Comparison of ENCODE assay signal across 7 mouse cellular contexts in genomic region chr5:57718876-57719593, GRCm38 (mm10). TPM values are rescaled to one million over a fixed set of nuclear protein-coding genes. Genes with fewer than 3 reads are reported as not detected.
DNase-seq lines count a peak whose midpoint lies in the region; ATAC-seq lines count a peak whose summit lies in the region.

No protein-coding gene starts in this region.

- no peaks in the 10 kb centered on the region for H3K9me3 ChIP-seq in hindbrain, embryonic 11.5 days (ENCODE audit: control insufficient read depth, low read length)
- H3K9me3 ChIP-seq in midbrain, embryonic 11.5 days (ENCODE audit: control insufficient read depth, low read length): no peaks in the 10 kb centered on the region
- no peaks in the 10 kb centered on the region for H3K9me3 ChIP-seq in stomach, embryonic 15.5 days

- intact Hi-C loops in left cerebral cortex, postnatal 10 days (cut with DNase I): loop anchor here (5.0 kb wide), 1 partner anchor 1018 kb away; no protein-coding TSS in a partner anchor

- WGBS in hindbrain, embryonic 11.5 days: under 1% methylated on average over 50 of the region's 54 CpGs
- under 1% methylated on average over 50 of the region's 54 CpGs for WGBS in midbrain, embryonic 11.5 days
- 1% methylated on average over 51 of the region's 54 CpGs for WGBS in stomach, embryonic 15.5 days

- H3K9ac ChIP-seq in hindbrain, embryonic 11.5 days (ENCODE audit: low read depth, low read length): peak overlapping the region; percentile 72
- H3K9ac ChIP-seq in midbrain, embryonic 11.5 days (ENCODE audit: low read length): peak overlapping the region; percentile 74
- peak overlapping the region; percentile 52 for H3K9ac ChIP-seq in stomach, embryonic 15.5 days

- H3K4me2 ChIP-seq in hindbrain, embryonic 11.5 days (replicated peaks; ENCODE audit: low read depth, low read length): peak overlapping the region; percentile 98
- H3K4me2 ChIP-seq in midbrain, embryonic 11.5 days: peak overlapping the region; percentile 75
- peak overlapping the region; percentile 93 for H3K4me2 ChIP-seq in stomach, embryonic 15.5 days

- DNase-seq in Muller cell, postnatal 12 days (ENCODE audit: inconsistent ontology term): peak; percentile 79
- DNase-seq in brain, embryonic 18.5 days (ENCODE audit: low read depth, low spot score): peak; percentile 39
- peak; percentile 25 for DNase-seq in forelimb bud, embryonic 11.5 days (ENCODE audit: low read depth, low spot score)
- peak; percentile 61 for DNase-seq in hindbrain, embryonic 11.5 days (ENCODE audit: low spot score)
- peak; percentile 63 to 81 for DNase-seq in left cerebral cortex, postnatal 10 days (ENCODE audit: extremely low spot score in 1 of 2, low spot score in 2 of 2)
- peak; percentile 94 for DNase-seq in midbrain, embryonic 11.5 days (ENCODE audit: low spot score, missing footprints)

- no peaks in the 10 kb centered on the region for H3K4me1 ChIP-seq in hindbrain, embryonic 11.5 days (replicated peaks; ENCODE audit: control insufficient read depth, insufficient read depth, low read length)
- H3K4me1 ChIP-seq in midbrain, embryonic 11.5 days (ENCODE audit: control insufficient read depth, insufficient read depth, low read length): peaks cover 3% of the 10 kb centered on the region; the same call in 1 of the 2 replicates
- 0 out of 2 replicates have a peak, but pooled peaks cover 7% of the 10 kb centered on the region for H3K4me1 ChIP-seq in stomach, embryonic 15.5 days

- H3K27ac ChIP-seq in hindbrain, embryonic 11.5 days (ENCODE audit: low read depth, low read length): no peak overlapping the region
- no peak overlapping the region for H3K27ac ChIP-seq in midbrain, embryonic 11.5 days (ENCODE audit: low read depth, low read length)
- H3K27ac ChIP-seq in stomach, embryonic 15.5 days: peak overlapping the region; percentile 95

- peaks cover 23% of the 10 kb centered on the region for H3K27me3 ChIP-seq in hindbrain, embryonic 11.5 days (ENCODE audit: control insufficient read depth, insufficient read depth, low read length)
- peaks cover 18% of the 10 kb centered on the region for H3K27me3 ChIP-seq in midbrain, embryonic 11.5 days (ENCODE audit: control insufficient read depth, insufficient read depth, low read length)
- H3K27me3 ChIP-seq in stomach, embryonic 15.5 days (replicated peaks): no peaks in the 10 kb centered on the region

- peak overlapping the region; percentile 54 for H3K4me3 ChIP-seq in hindbrain, embryonic 11.5 days (ENCODE audit: low read depth, low read length)
- H3K4me3 ChIP-seq in midbrain, embryonic 11.5 days (ENCODE audit: low read depth, low read length): peak overlapping the region; percentile 63
- H3K4me3 ChIP-seq in stomach, embryonic 15.5 days (replicated peaks): peak overlapping the region; percentile 70

- no peak for ATAC-seq in hindbrain, embryonic 11.5 days (ENCODE audit: low FRiP score)
- no peak for ATAC-seq in midbrain, embryonic 11.5 days (ENCODE audit: low FRiP score)
- ATAC-seq in stomach, embryonic 15.5 days (ENCODE audit: insufficient read depth, low FRiP score, low read depth): no peak

- H3K36me3 ChIP-seq in hindbrain, embryonic 11.5 days (ENCODE audit: control insufficient read depth, insufficient read depth, low read length): no peaks in the 10 kb centered on the region
- H3K36me3 ChIP-seq in midbrain, embryonic 11.5 days (ENCODE audit: control insufficient read depth, insufficient read depth, low read length): no peaks in the 10 kb centered on the region
- no peaks in the 10 kb centered on the region for H3K36me3 ChIP-seq in stomach, embryonic 15.5 days

RNA-seq across cellular contexts. Expression of gene Pcdh7, which starts 1.3 kb away (rescaled TPM):
- 5.3 and 7.1 TPM in 2 replicates for polyA plus RNA-seq in hindbrain, embryonic 11.5 days (2014; fragmentation: Nextera tagmentation; extraction: Ambion mirVana)
- total RNA-seq in left cerebral cortex, postnatal 10 days (2021): 100 to 1,000 TPM; 129 to 140 TPM
- 6.2 and 6.8 TPM in 2 replicates for polyA plus RNA-seq in midbrain, embryonic 11.5 days (2014; fragmentation: Nextera tagmentation; extraction: Ambion mirVana)
- 9.5 and 10.0 TPM in 2 replicates for polyA plus RNA-seq in stomach, embryonic 15.5 days (2015; fragmentation: Nextera tagmentation; extraction: Ambion mirVana)

Comparison
In these comparisons a context has a peak if more than half of its experiments do, and no peak if none do; other contexts are left out.
1. DNase-seq: peak in every context shown above with its lines; median percentile 94 in midbrain, embryonic 11.5 days; 79 in Muller cell, postnatal 12 days; 72 in left cerebral cortex, postnatal 10 days; 61 in hindbrain, embryonic 11.5 days; 39 in brain, embryonic 18.5 days; 25 in forelimb bud, embryonic 11.5 days.